Mouse (Mus musculus) right cerebral cortex, adult 2 months (tissue): ENCODE results near the gene Prl7b1.

Experiments
- DNase-seq, 2 experiments: peaks; one replicate each; pipeline ENCODE4 v3.0.0; 2021 to 2022; ENCODE audit warnings: low spot score in 2 of 2

Gene Prl7b1

GRCm38 (mm10) chr13:27610482-27610881 lies at the start of gene Prl7b1:
Gene Prl7b1, minus strand, starts transcription at chr13:27610582.
- DNase-seq = no peak

GRCm38 (mm10) chr13:27642393-27642792 lies 32.0 kb upstream of the Prl7b1 start, which contains the start of gene Prl7a1:
Gene Prl7a1, minus strand, starts transcription at chr13:27642493.
- no peak for DNase-seq

- DNase-seq = no peak
These were observed 28.3 kb downstream of the Prl7b1 start, which contains the start of gene Prl8a1 for GRCm38 (mm10) chr13:27582071-27582470. Gene Prl8a1, minus strand, starts transcription at chr13:27582171.

- DNase-seq = no peak
These were observed 45.9 kb downstream of the Prl7b1 start, which contains the start of gene Prl8a9 for GRCm38 (mm10) chr13:27564506-27564905. Gene Prl8a9, minus strand, starts transcription at chr13:27564606.

- no peak for DNase-seq
These were observed 57.0 kb downstream of the Prl7b1 start for GRCm38 (mm10) chr13:27553336-27553735.
